Mouse (Mus musculus): ENCODE measurements around the gene Ccdc115.
"Not testable (repeated sequence)": the region's sequence is repeated elsewhere in the genome, so short reads cannot be mapped to it uniquely, and the experiment has no call there.

The Ccdc115 gene

GRCm38 (mm10) chr1:34438381-34439051 is 956 bp downstream of the Ccdc115 start:
- DNase-seq (ENCODE audit: low read depth, low spot score), result peak; percentile 51

- not testable (repeated sequence) for DNase-seq (ENCODE audit: low read depth, low spot score)
Observed at GRCm38 (mm10) chr1:34437366-34437765, 2.1 kb downstream of the Ccdc115 start.

GRCm38 (mm10) chr1:34436374-34436773 is 3.1 kb downstream of the Ccdc115 start:
- no peak for DNase-seq (ENCODE audit: low read depth, low spot score)

GRCm38 (mm10) chr1:34435371-34436120 is 3.9 kb downstream of the Ccdc115 start:
- no peak for DNase-seq (ENCODE audit: low read depth, low spot score)

GRCm38 (mm10) chr1:34434660-34435160 is 4.8 kb downstream of the Ccdc115 start:
- DNase-seq (ENCODE audit: low read depth, low spot score), result peak; percentile 85

- DNase-seq (ENCODE audit: low read depth, low spot score), result peak; percentile 76
Observed at GRCm38 (mm10) chr1:34433891-34434521, 5.5 kb downstream of the Ccdc115 start.

- DNase-seq (ENCODE audit: low read depth, low spot score), result peak; percentile 67
Observed at GRCm38 (mm10) chr1:34432776-34433481, 6.5 kb downstream of the Ccdc115 start.

- DNase-seq (ENCODE audit: low read depth, low spot score), result peak; percentile 48
Observed at GRCm38 (mm10) chr1:34432411-34432775, 7.1 kb downstream of the Ccdc115 start.

- DNase-seq (ENCODE audit: low read depth, low spot score), result no peak
Observed at GRCm38 (mm10) chr1:34431431-34431830, 8.0 kb downstream of the Ccdc115 start.

GRCm38 (mm10) chr1:34430981-34431380 is 8.5 kb downstream of the Ccdc115 start:
- DNase-seq (ENCODE audit: low read depth, low spot score), result no peak

- DNase-seq (ENCODE audit: low read depth, low spot score), result no peak
Observed at GRCm38 (mm10) chr1:34429281-34429680, 10.2 kb downstream of the Ccdc115 start.

- DNase-seq (ENCODE audit: low read depth, low spot score), result no peak
Observed at GRCm38 (mm10) chr1:34428466-34428865, 11.0 kb downstream of the Ccdc115 start.

- no peak for DNase-seq (ENCODE audit: low read depth, low spot score)
Observed at GRCm38 (mm10) chr1:34399182-34399953, 40.1 kb downstream of the Ccdc115 start.

- peak; percentile 32 for DNase-seq (ENCODE audit: low read depth, low spot score)
Observed at GRCm38 (mm10) chr1:34396321-34396720, 43.2 kb downstream of the Ccdc115 start.

GRCm38 (mm10) chr1:34389234-34389891 is 50.1 kb downstream of the Ccdc115 start:
- no peak for DNase-seq (ENCODE audit: low read depth, low spot score)

- no peak for DNase-seq (ENCODE audit: low read depth, low spot score)
Observed at GRCm38 (mm10) chr1:34388849-34389233, 50.6 kb downstream of the Ccdc115 start.

- no peak for DNase-seq (ENCODE audit: low read depth, low spot score)
Observed at GRCm38 (mm10) chr1:34387346-34388327, 51.8 kb downstream of the Ccdc115 start.

Measured in R1 (cell line).